In the genomic region with DNA sequence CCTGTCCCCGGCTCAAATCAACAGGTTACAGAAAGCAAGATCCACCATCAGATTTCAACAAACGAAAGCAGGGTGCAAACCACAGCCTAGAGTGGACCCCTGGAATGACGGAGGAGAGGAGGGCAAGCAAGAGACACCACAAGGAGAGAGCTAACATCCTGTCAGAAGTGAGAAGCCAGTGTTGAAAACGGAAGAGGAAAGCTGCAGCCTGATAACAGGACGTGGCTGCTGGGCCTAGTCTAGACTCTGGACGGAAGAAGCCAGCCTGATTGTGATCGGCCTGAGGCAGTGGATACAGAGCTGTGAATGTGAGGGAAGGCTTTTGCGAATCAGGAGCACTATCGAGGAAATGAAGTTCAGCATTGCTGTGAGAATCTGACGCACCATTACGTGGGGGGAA, we compare ENCODE assay signal across 14 mouse cellular contexts.
A peak's percentile ranks its signal among the peaks of the same experiment; 100 is the strongest.
DNase-seq lines count a peak whose midpoint lies in the region; ATAC-seq and TF ChIP-seq lines count a peak whose summit lies in the region.
"Had no signal": no experiment of that assay in that cellular context is flagged by ENCODE, and none has a peak within 500 bp of the region (broad histone marks: within the 10 kb centered on the region; RNA-seq: fewer than 3 reads in every experiment).

No protein-coding gene starts in this region.

- peaks cover 10% of the 10 kb centered on the region; the same call in 1 of the 2 replicates for H3K36me3 ChIP-seq in heart, embryonic 15.5 days
- no peaks in the 10 kb centered on the region for H3K36me3 ChIP-seq in spleen, adult 2 months (ENCODE audit: control insufficient read depth, insufficient read depth, low read length)
- H3K36me3 ChIP-seq: liver, embryonic 13.5 days had no signal

- no peak for DNase-seq in heart, adult 8-10 months (ENCODE audit: low spot score)
- no peak for DNase-seq in spleen, adult 2 months (ENCODE audit: low read depth in 1 of 2, low spot score in 2 of 2)
- no peak for DNase-seq in spleen, adult 12 weeks (ENCODE audit: low spot score)
- DNase-seq in induced T-regulatory cell, adult 2 months (ENCODE audit: low read depth) = peak; percentile 80
- DNase-seq in thymus, postnatal 4 days = peak; percentile 40
- no peak for DNase-seq in adrenal gland, postnatal 14 days
- no peak for DNase-seq in left cerebral cortex, postnatal 25 days (ENCODE audit: low spot score in 2 of 2)
- DNase-seq: cerebellum, postnatal 36 days; layer of hippocampus, postnatal 36 days; liver, embryonic 13.5 days; midbrain, embryonic 14.5 days; right cerebral cortex, postnatal 14 days had no signal

- peak; percentile 47; the same call in 1 of the 2 replicates for ATAC-seq in heart, embryonic 15.5 days (replicated peaks; ENCODE audit: insufficient number of reproducible peaks, insufficient read depth, low FRiP score, low read depth)

- no peaks in the 10 kb centered on the region for H3K27me3 ChIP-seq in heart, embryonic 15.5 days
- no peaks in the 10 kb centered on the region for H3K27me3 ChIP-seq in spleen, adult 2 months (ENCODE audit: control insufficient read depth, insufficient read depth, low read length)
- H3K27me3 ChIP-seq: liver, embryonic 13.5 days; neural tube, embryonic 15.5 days had no signal

- H3K27ac ChIP-seq in heart, embryonic 15.5 days = peak overlapping the region; percentile 57
- H3K27ac ChIP-seq in spleen, adult 2 months (ENCODE audit: insufficient read depth, low read length) = 0 out of 2 replicates have a peak overlapping the region, but pooled peaks have one; percentile 17
- H3K27ac ChIP-seq: liver, embryonic 13.5 days; neural tube, embryonic 15.5 days had no signal

- H3K9me3 ChIP-seq in heart, embryonic 15.5 days (replicated peaks) = no peaks in the 10 kb centered on the region
- H3K9me3 ChIP-seq: liver, embryonic 13.5 days; neural tube, embryonic 15.5 days had no signal

- H3K9ac ChIP-seq in heart, embryonic 15.5 days = no peak overlapping the region
- H3K9ac ChIP-seq: liver, embryonic 13.5 days; neural tube, embryonic 15.5 days had no signal

- no peak overlapping the region for H3K4me2 ChIP-seq in heart, embryonic 15.5 days
- H3K4me2 ChIP-seq: liver, embryonic 13.5 days; neural tube, embryonic 15.5 days had no signal

- no peak for TF ChIP-seq POLR2A in spleen, adult 2 months (IDR thresholded peaks at IDR 0.05; ENCODE audit: low read depth, low read length)

- intact Hi-C loops in left cerebral cortex, postnatal 25 days (cut with DNase I) = no loop called here

- peaks cover 18% of the 10 kb centered on the region for H3K4me1 ChIP-seq in heart, embryonic 15.5 days (replicated peaks)
- peaks cover 2% of the 10 kb centered on the region; the same call in 1 of the 2 replicates for H3K4me1 ChIP-seq in spleen, adult 2 months (ENCODE audit: control insufficient read depth, insufficient read depth, insufficient read length)
- H3K4me1 ChIP-seq: neural tube, embryonic 15.5 days had no signal

- WGBS in heart, embryonic 15.5 days = 39% methylated on average over 11 of the region's 11 CpGs
- WGBS in spleen, adult 2 months = 26% methylated on average over 11 of the region's 11 CpGs

- no peak overlapping the region for H3K4me3 ChIP-seq in heart, embryonic 15.5 days
- H3K4me3 ChIP-seq in spleen, adult 2 months (ENCODE audit: extremely low read depth, insufficient read depth, insufficient read length) = no peak overlapping the region
- H3K4me3 ChIP-seq: liver, embryonic 13.5 days; neural tube, embryonic 15.5 days had no signal

- no peak for TF ChIP-seq CTCF in spleen, adult 2 months (IDR thresholded peaks at IDR 0.05; ENCODE audit: extremely low read depth, insufficient read depth, insufficient read length, insufficient replicate concordance)

Comparison
In these comparisons a context has a peak if more than half of its experiments do, and no peak if none do; other contexts are left out.
1. DNase-seq: peak in induced T-regulatory cell, adult 2 months (single experiment) and thymus, postnatal 4 days (single experiment); none in heart, adult 8-10 months (single experiment), spleen, adult 2 months (0 of 2), spleen, adult 12 weeks (single experiment), adrenal gland, postnatal 14 days (single experiment) and left cerebral cortex, postnatal 25 days (0 of 2).